Mouse (Mus musculus) thymus, adult 2 months (tissue): ENCODE measurements at regions not wholly inside any gene's neighbourhood (a gene's known extent, or its start where the extent isn't known, plus 50 kb on each side); places are given as distances from the start of the nearest gene placed in this dataset.

Source experiments
- CTCF ChIP-seq: fragments of 200-500 bp; IDR thresholded peaks from 2 replicates; pipeline ENCODE4 v1.5.1; 2012; ENCODE audit warnings: mild to moderate bottlenecking, control low read depth, low read length, moderate library complexity, borderline replicate concordance; ENCODE audit not compliant: control insufficient read depth, poor library complexity, insufficient read depth; ENCODE audit errors: extremely low read depth
- POLR2A ChIP-seq: fragments of 200-500 bp; IDR thresholded peaks from 2 replicates; pipeline ENCODE4 v1.6.1; 2012; ENCODE audit warnings: mild to moderate bottlenecking, low read length, control low read depth, moderate library complexity; ENCODE audit not compliant: control insufficient read depth, poor library complexity, insufficient read depth; ENCODE audit errors: extremely low read depth

- no peak for TF ChIP-seq CTCF
- no peak for TF ChIP-seq POLR2A
These were observed 182.3 kb upstream of the Six2 start for GRCm38 (mm10) chr17:85870406-85870805.
